Mouse (Mus musculus) erythroblast, embryonic 14.5 days (primary cell): ENCODE measurements at regions not wholly inside any gene's neighbourhood (a gene's known extent, or its start where the extent isn't known, plus 50 kb on each side); places are given as distances from the start of the nearest gene placed in this dataset.

Experiments
- H3K27me3 ChIP-seq: 2 replicates; pipeline ENCODE4 v1.6.1; 2012; ENCODE audit warnings: inconsistent platforms; ENCODE audit not compliant: control insufficient read depth
- H3K36me3 ChIP-seq: 2 replicates; pipeline ENCODE4 v1.6.1; 2012; ENCODE audit warnings: mild to moderate bottlenecking, inconsistent platforms; ENCODE audit not compliant: control insufficient read depth
- H3K4me1 ChIP-seq: 2 replicates; pipeline ENCODE4 v1.6.1; 2012; ENCODE audit warnings: inconsistent platforms; ENCODE audit not compliant: control insufficient read depth
- H3K4me3 ChIP-seq: replicated peaks from 2 replicates; pipeline ENCODE3; 2012; ENCODE audit warnings: moderate library complexity, mild to moderate bottlenecking, inconsistent platforms
- H3K9me3 ChIP-seq: 2 replicates; pipeline ENCODE4 v1.6.1; 2012; ENCODE audit warnings: low read length, inconsistent platforms, mixed read lengths; ENCODE audit not compliant: control insufficient read depth
- GATA1 ChIP-seq: IDR thresholded peaks from 2 replicates; pipeline ENCODE4 v1.6.1; 2012; ENCODE audit warnings: low read length, inconsistent platforms, mixed read lengths
- TAL1 ChIP-seq: IDR thresholded peaks from 3 replicates; pipeline ENCODE4 v1.6.1; 2012; ENCODE audit warnings: low read length, inconsistent platforms, mixed read lengths

DNA sequence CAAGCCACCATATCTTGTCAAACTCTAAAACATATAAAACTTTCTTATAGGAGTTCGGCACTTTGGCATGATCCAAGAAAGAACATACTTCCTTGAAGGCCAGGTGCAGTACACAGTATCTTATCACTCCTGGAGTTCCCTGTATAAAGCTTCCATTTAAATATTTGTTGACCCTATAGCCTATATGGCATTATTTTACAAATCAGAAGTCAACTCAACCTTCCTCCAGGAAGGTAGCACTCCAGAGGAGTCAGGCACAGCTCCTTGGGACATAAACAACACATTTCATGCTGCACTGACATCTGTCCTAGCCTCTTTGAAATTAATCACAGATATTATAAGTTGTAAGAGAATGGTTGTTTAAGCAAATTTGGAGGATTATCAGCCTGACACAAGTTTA, 252.5 kb upstream of the Usp25 start:
- Histone ChIP-seq H3K4me1 (no peaks in the 10 kb centered on the region), H3K9me3 (no peaks in the 10 kb centered on the region), H3K36me3 (no peaks in the 10 kb centered on the region), H3K4me3 (no peak overlapping the region), H3K27me3 (no peaks in the 10 kb centered on the region)
- TF ChIP-seq GATA1 (no peak), TAL1 (no peak)

DNA sequence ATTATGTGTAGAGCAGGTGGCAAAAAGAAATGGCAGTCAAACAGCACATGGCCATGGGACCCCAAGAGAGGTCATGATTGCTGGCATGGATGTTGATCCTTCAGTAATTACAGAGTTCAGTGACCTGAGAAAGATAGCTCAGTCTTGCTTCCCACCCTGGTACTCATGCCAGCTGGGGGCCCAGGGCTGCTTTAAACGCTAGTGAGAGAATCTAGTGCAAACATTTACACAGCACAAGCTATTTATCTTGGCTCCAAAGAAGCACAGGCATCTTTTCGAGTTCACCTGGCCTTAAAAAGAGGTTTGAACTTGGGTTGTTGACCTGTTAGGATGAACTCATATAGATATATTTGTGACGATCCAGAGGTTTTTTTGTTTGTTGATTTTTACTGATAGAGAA, 258.6 kb upstream of the Usp25 start:
- no peaks in the 10 kb centered on the region; the same call in 1 of the 2 replicates for H3K9me3 ChIP-seq
- no peaks in the 10 kb centered on the region for H3K4me1 ChIP-seq
- no peaks in the 10 kb centered on the region for H3K27me3 ChIP-seq
- no peaks in the 10 kb centered on the region for H3K36me3 ChIP-seq
- no peak for TF ChIP-seq TAL1
- TF ChIP-seq GATA1 = no peak
- no peak overlapping the region for H3K4me3 ChIP-seq

DNA sequence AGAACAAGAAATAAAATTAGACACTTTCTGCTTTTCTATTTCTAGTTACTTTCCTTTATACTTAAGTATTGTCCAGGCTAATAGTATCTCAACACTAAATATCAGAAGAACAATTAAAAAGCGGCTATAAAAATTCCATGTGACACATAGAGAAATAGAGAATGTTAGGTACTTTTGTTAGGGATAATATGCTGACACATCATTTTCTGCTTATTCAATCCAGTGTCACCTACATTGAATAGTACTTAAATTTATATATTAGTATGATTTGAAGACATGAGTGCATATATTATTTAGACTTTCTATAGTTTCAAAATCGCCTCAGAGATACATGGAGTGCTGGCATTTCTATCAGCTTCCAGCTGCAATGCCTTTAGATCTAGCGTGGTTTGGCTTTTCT, 267.1 kb upstream of the Usp25 start:
- Histone ChIP-seq H3K4me1 (no peaks in the 10 kb centered on the region), H3K27me3 (no peaks in the 10 kb centered on the region), H3K36me3 (no peaks in the 10 kb centered on the region), H3K9me3 (no peaks in the 10 kb centered on the region; the same call in 1 of the 2 replicates), H3K4me3 (no peak overlapping the region)
- TF ChIP-seq GATA1 (no peak), TAL1 (no peak)

GRCm38 (mm10) chr16:76741141-76741540, 272.4 kb upstream of the Usp25 start:
- Histone ChIP-seq H3K9me3 (no peaks in the 10 kb centered on the region; the same call in 1 of the 2 replicates), H3K4me3 (no peak overlapping the region), H3K4me1 (no peaks in the 10 kb centered on the region), H3K36me3 (no peaks in the 10 kb centered on the region), H3K27me3 (no peaks in the 10 kb centered on the region)
- TF ChIP-seq GATA1 (no peak), TAL1 (no peak)

DNA sequence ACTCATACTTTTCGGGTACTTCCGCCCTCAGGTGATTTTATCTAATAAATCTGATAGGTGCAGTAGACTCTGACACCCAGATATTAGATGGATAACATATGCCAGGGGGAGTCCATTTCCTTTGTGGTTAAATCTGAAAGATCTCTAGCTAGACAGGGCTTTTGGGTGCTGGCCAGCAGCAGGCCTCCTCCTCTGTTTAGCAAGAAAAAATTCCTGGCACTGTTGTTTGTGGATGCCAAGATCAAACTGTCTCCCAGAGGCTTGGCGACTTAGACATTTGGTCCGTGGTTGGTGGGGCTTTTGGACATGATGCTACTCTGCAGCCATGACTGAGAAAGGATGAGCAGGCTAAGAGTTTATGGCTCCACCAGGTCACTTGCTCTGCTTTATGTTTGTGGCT, 287.5 kb upstream of the Usp25 start:
- Histone ChIP-seq H3K9me3 (no peaks in the 10 kb centered on the region), H3K27me3 (no peaks in the 10 kb centered on the region), H3K4me1 (no peaks in the 10 kb centered on the region), H3K36me3 (no peaks in the 10 kb centered on the region), H3K4me3 (no peak overlapping the region)
- TF ChIP-seq TAL1 (no peak), GATA1 (no peak)

- no peak for TF ChIP-seq TAL1
- no peak for TF ChIP-seq GATA1
- H3K9me3 ChIP-seq = no peaks in the 10 kb centered on the region
- no peaks in the 10 kb centered on the region for H3K36me3 ChIP-seq
Observed at GRCm38 (mm10) chr16:76725271-76725670, 288.2 kb upstream of the Usp25 start.

GRCm38 (mm10) chr16:76718809-76719208, 294.7 kb upstream of the Usp25 start:
- Histone ChIP-seq H3K4me1 (no peaks in the 10 kb centered on the region), H3K36me3 (no peaks in the 10 kb centered on the region), H3K9me3 (peaks cover 5% of the 10 kb centered on the region; the same call in 1 of the 2 replicates), H3K27me3 (no peaks in the 10 kb centered on the region), H3K4me3 (no peak overlapping the region)
- TF ChIP-seq TAL1 (no peak), GATA1 (no peak)

More at GRCm38 (mm10) chr16:76725271-76725670, 288.2 kb upstream of the Usp25 start:
- no peaks in the 10 kb centered on the region for H3K27me3 ChIP-seq
- H3K4me3 ChIP-seq = no peak overlapping the region
- H3K4me1 ChIP-seq = no peaks in the 10 kb centered on the region

GRCm38 (mm10) chr16:76718147-76718546, 295.4 kb upstream of the Usp25 start:
- Histone ChIP-seq H3K4me3 (no peak overlapping the region), H3K27me3 (no peaks in the 10 kb centered on the region), H3K9me3 (peaks cover 5% of the 10 kb centered on the region; the same call in 1 of the 2 replicates), H3K36me3 (no peaks in the 10 kb centered on the region), H3K4me1 (no peaks in the 10 kb centered on the region)
- TF ChIP-seq GATA1 (no peak), TAL1 (no peak)

DNA sequence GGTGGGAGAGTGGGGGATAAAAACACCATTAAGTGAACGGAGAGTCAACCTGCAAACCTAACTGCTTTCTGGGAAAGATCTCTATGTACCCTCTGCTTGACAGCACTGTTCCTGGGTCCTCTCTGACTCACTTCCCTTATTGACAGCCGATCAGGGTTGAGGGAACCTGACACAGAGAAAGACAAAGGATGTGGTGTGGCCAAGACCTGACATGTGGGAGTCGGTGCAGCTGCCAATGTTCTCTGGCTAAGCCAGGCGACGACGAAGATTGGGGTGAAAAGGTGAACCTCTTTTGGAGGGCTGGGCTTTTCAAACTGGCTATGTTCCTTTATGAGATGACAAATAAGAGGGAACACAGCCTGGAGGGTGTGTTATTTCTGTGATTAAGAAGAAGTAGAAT, 318.6 kb upstream of the Usp25 start:
- TF ChIP-seq GATA1 (no peak), TAL1 (no peak)
- H3K9me3 ChIP-seq = no peaks in the 10 kb centered on the region
- no peak overlapping the region for H3K4me3 ChIP-seq
- no peaks in the 10 kb centered on the region for H3K4me1 ChIP-seq
- no peaks in the 10 kb centered on the region for H3K27me3 ChIP-seq
- H3K36me3 ChIP-seq = no peaks in the 10 kb centered on the region
